Mouse (Mus musculus): Measurements from ENCODE around the gene Ankrd40. TPM values are rescaled to one million over a fixed set of nuclear protein-coding genes. Genes with fewer than 3 reads are reported as not detected.

Gene Ankrd40
- total and polyA plus RNA-seq, 2 experiments from 2014 or later = 53.7 to 181 TPM

DNA sequence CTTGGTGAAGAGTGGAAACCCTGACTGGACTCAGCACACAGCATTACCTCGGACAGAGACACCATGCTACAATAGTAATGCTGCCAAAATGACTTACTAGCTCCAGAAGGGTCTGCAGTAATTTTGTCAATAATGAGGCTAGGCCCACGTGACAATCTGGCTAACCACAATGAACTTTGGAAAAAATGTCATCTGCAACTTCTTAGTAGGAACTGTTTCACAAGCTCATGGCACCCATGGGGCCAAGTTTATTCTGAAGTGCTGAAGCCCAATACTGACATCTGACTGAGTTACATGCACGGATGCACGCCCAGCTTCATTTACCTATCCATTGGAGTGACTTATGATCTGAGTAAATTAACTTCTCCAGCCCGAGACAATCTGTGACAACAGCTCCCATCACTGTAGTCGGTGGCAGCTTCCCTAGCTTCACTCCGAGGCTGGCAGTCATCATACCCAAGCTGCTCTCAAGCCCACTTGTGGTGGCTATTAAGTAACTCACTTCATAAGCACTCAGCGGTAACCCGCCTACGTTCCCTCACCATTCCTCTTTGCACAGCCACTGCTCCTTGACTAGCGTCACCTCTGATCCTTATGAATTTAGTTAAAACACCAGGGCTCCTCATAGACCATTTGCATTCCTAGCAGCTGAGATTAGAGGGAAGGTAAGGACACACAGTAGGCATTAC, 41.8 kb upstream of the Ankrd40 start:
- H3K4me2 ChIP-seq (ENCODE audit: low read depth, low read length) = no peak overlapping the region
- DNase-seq (ENCODE audit: low spot score) (no peak), ATAC-seq (ENCODE audit: insufficient read depth, low read depth) (no peak)
- 0 out of 2 replicates have a peak, but pooled peaks cover 5% of the 10 kb centered on the region for H3K4me1 ChIP-seq (ENCODE audit: control insufficient read depth, insufficient read depth)
- H3K36me3 ChIP-seq (replicated peaks; ENCODE audit: control insufficient read depth, insufficient read depth, low read length) = peaks cover 68% of the 10 kb centered on the region
- H3K27me3 ChIP-seq (ENCODE audit: control insufficient read depth, insufficient read depth, low read length) = no peaks in the 10 kb centered on the region
- H3K9ac ChIP-seq (replicated peaks; ENCODE audit: low read depth, low read length) = no peak overlapping the region
- TF ChIP-seq EP300 (IDR thresholded peaks at IDR 0.05; ENCODE audit: low read depth) (no peak), CTCF (IDR thresholded peaks at IDR 0.05; ENCODE audit: low read depth) (no peak)
- no peaks in the 10 kb centered on the region for H3K9me3 ChIP-seq (replicated peaks; ENCODE audit: control insufficient read depth, low read length)
- H3K27ac ChIP-seq (ENCODE audit: low read depth) = no peak overlapping the region
- H3K4me3 ChIP-seq (ENCODE audit: low read depth, low read length) = no peak overlapping the region
- 85% methylated on average over 11 of the region's 11 CpGs for WGBS

DNA sequence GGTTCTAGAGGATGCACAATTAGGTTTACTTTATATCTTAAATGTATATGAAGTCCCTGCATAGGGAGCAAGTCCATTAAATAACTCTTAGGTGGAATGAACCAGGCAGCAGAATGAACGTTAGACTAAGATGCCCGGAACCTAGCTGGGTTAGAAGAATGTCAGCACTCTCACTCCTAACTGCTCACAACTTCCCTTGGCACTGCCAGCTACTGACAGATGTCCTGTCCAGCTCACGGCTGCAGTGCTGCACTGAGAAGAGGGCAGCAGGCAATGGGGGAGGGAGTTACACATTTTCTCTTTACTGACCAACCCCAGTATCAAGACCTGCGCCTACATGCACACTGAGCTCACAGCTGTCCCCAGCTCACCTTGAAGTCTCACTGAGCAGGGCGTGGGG, 40.7 kb upstream of the Ankrd40 start:
- H3K36me3 ChIP-seq (replicated peaks; ENCODE audit: control insufficient read depth, insufficient read depth, low read length) = peaks cover 77% of the 10 kb centered on the region
- 71% methylated on average over 5 of the region's 5 CpGs for WGBS
- H3K4me3 ChIP-seq (ENCODE audit: low read depth, low read length) = no peak overlapping the region
- ATAC-seq (ENCODE audit: insufficient read depth, low read depth) (no peak), DNase-seq (ENCODE audit: low spot score) (no peak)
- H3K27ac ChIP-seq (ENCODE audit: low read depth) = no peak overlapping the region
- no peak for TF ChIP-seq CTCF (IDR thresholded peaks at IDR 0.05; ENCODE audit: low read depth)
- no peak overlapping the region for H3K4me2 ChIP-seq (ENCODE audit: low read depth, low read length)
- H3K27me3 ChIP-seq (ENCODE audit: control insufficient read depth, insufficient read depth, low read length) = no peaks in the 10 kb centered on the region
- 0 out of 2 replicates have a peak, but pooled peaks cover 4% of the 10 kb centered on the region for H3K4me1 ChIP-seq (ENCODE audit: control insufficient read depth, insufficient read depth)
- H3K9me3 ChIP-seq (replicated peaks; ENCODE audit: control insufficient read depth, low read length) = no peaks in the 10 kb centered on the region
- no peak overlapping the region for H3K9ac ChIP-seq (replicated peaks; ENCODE audit: low read depth, low read length)

GRCm38 (mm10) chr11:94290062-94290740, 37.6 kb upstream of the Ankrd40 start:
- Histone ChIP-seq H3K4me2 (ENCODE audit: low read depth, low read length) (no peak overlapping the region), H3K9me3 (replicated peaks; ENCODE audit: control insufficient read depth, low read length) (no peaks in the 10 kb centered on the region), H3K9ac (replicated peaks; ENCODE audit: low read depth, low read length) (no peak overlapping the region), H3K27ac (ENCODE audit: low read depth) (no peak overlapping the region), H3K4me3 (ENCODE audit: low read depth, low read length) (no peak overlapping the region), H3K4me1 (ENCODE audit: control insufficient read depth, insufficient read depth) (no peaks in the 10 kb centered on the region), H3K27me3 (ENCODE audit: control insufficient read depth, insufficient read depth, low read length) (no peaks in the 10 kb centered on the region), H3K36me3 (replicated peaks; ENCODE audit: control insufficient read depth, insufficient read depth, low read length) (peaks cover 85% of the 10 kb centered on the region)
- DNase-seq (ENCODE audit: low spot score) (no peak), ATAC-seq (ENCODE audit: insufficient read depth, low read depth) (no peak)
- 71% methylated on average over 10 of the region's 10 CpGs for WGBS
- TF ChIP-seq CTCF (IDR thresholded peaks at IDR 0.05; ENCODE audit: low read depth) (no peak), EP300 (IDR thresholded peaks at IDR 0.05; ENCODE audit: low read depth) (no peak)

DNA sequence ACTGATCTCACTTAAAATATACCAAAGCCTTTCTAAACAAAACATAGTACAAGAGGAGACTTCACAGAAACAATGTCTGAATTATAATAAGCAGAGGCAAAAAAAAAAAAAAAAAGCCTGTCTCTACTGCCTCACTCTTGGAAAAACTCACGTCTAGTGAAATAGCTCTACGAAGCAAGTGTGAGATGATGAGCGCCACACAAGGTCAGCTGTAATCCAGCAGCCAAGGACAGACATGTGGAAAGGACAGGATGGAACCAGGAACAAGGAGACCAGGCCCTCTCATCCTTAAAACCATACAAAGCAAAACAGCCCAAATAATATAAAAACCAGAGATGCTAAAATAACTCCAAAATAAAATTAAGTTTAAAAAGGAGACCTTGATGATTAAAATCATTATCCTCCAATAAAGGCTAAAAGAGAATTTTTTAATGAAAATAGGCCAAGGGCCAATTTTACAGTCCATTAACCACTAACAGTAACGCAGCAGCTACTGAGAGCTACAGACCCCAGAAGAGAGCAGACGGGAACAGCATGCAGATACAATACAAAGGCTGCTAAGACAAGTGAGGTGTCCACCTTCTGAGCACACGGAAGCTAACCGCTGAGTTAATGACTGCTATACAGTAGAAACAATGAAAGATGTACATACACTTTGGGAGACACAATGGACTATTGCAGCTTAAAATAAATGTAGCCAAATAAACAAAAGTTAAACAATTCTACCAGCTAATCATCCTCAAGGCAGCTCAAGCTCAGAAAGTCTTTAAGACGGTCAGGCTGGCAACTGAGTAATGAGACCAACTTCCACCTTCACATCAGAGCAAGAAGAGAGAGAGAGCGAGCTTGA, 32.6 kb upstream of the Ankrd40 start:
- 70% methylated on average over 9 of the region's 9 CpGs for WGBS
- Histone ChIP-seq H3K27me3 (ENCODE audit: control insufficient read depth, insufficient read depth, low read length) (no peaks in the 10 kb centered on the region), H3K27ac (ENCODE audit: low read depth) (no peak overlapping the region), H3K9me3 (replicated peaks; ENCODE audit: control insufficient read depth, low read length) (no peaks in the 10 kb centered on the region), H3K36me3 (replicated peaks; ENCODE audit: control insufficient read depth, insufficient read depth, low read length) (peaks cover 93% of the 10 kb centered on the region), H3K4me1 (ENCODE audit: control insufficient read depth, insufficient read depth) (no peaks in the 10 kb centered on the region), H3K9ac (replicated peaks; ENCODE audit: low read depth, low read length) (no peak overlapping the region), H3K4me3 (ENCODE audit: low read depth, low read length) (no peak overlapping the region), H3K4me2 (ENCODE audit: low read depth, low read length) (no peak overlapping the region)
- TF ChIP-seq CTCF (IDR thresholded peaks at IDR 0.05; ENCODE audit: low read depth) (no peak), EP300 (IDR thresholded peaks at IDR 0.05; ENCODE audit: low read depth) (no peak)
- ATAC-seq (ENCODE audit: insufficient read depth, low read depth) (no peak), DNase-seq (ENCODE audit: low spot score) (no peak)

GRCm38 (mm10) chr11:94312733-94313132, 15.1 kb upstream of the Ankrd40 start:
- TF ChIP-seq CTCF (IDR thresholded peaks at IDR 0.05; ENCODE audit: low read depth) = no peak
- no peak for TF ChIP-seq EP300 (IDR thresholded peaks at IDR 0.05; ENCODE audit: low read depth)
- Histone ChIP-seq H3K27me3 (ENCODE audit: control insufficient read depth, insufficient read depth, low read length) (no peaks in the 10 kb centered on the region), H3K27ac (ENCODE audit: low read depth) (no peak overlapping the region), H3K36me3 (replicated peaks; ENCODE audit: control insufficient read depth, insufficient read depth, low read length) (peaks cover 11% of the 10 kb centered on the region), H3K4me2 (ENCODE audit: low read depth, low read length) (no peak overlapping the region), H3K9ac (replicated peaks; ENCODE audit: low read depth, low read length) (no peak overlapping the region), H3K4me3 (ENCODE audit: low read depth, low read length) (no peak overlapping the region), H3K4me1 (ENCODE audit: control insufficient read depth, insufficient read depth) (peaks cover 32% of the 10 kb centered on the region), H3K9me3 (replicated peaks; ENCODE audit: control insufficient read depth, low read length) (no peaks in the 10 kb centered on the region)
- ATAC-seq (ENCODE audit: insufficient read depth, low read depth) = no peak
- 86% methylated on average over 1 of the region's 1 CpGs for WGBS
- no peak for DNase-seq (ENCODE audit: low spot score)
